Comparison of ENCODE assay signal across 12 mouse cellular contexts in the genomic region with DNA sequence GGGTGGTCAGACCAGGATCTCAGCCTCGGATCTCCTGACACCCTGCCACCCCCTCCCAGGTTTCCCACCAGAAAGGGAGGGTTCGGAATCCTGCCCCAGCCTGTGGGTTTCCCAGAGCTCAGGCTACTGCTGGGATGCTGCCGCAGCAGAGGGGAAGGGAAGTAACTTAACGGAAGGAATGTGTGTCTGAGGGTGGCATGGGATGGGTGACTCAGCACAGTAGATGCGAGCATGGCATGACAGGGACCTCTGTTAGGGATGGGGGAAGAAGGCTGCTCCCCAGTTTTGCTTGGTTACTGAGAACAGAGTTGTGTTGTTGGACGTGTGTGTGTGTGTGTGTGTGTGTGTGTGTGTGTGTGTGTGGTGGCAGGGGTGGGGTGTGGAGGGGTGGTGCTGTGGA.
"Had no signal": no experiment of that assay in that cellular context is flagged by ENCODE, and none has a peak within 500 bp of the region (broad histone marks: within the 10 kb centered on the region; RNA-seq: fewer than 3 reads in every experiment).

No protein-coding gene starts in this region.

- ATAC-seq: midbrain, embryonic 15.5 days had no signal

- H3K4me1 ChIP-seq: midbrain, embryonic 15.5 days; neural tube, embryonic 13.5 days had no signal

- DNase-seq: kidney, adult 2 months; kidney, postnatal 14 days; layer of hippocampus, postnatal 36 days; left cerebral cortex, postnatal 4 days; lung, adult 18-20 months; right cerebral cortex, postnatal 25 days; thymus, postnatal 36 days had no signal

- H3K27ac ChIP-seq: kidney, embryonic 15.5 days; liver, embryonic 14.5 days; midbrain, embryonic 15.5 days; neural tube, embryonic 13.5 days had no signal

- H3K27me3 ChIP-seq: kidney, embryonic 15.5 days; limb, embryonic 13.5 days; midbrain, embryonic 15.5 days; neural tube, embryonic 13.5 days had no signal

- H3K4me3 ChIP-seq: kidney, embryonic 15.5 days; limb, embryonic 13.5 days; midbrain, embryonic 15.5 days; neural tube, embryonic 13.5 days had no signal
